Mouse (Mus musculus): ENCODE data around the gene Fbxo30.

Fbxo30 gene

GRCm38 (mm10) chr10:11322316-11322715 is 41.2 kb downstream of the Fbxo30 start:
- no peak for DNase-seq (ENCODE audit: low spot score in 2 of 2)

GRCm38 (mm10) chr10:11323202-11323898 is 42.2 kb downstream of the Fbxo30 start:
- no peak for DNase-seq (ENCODE audit: low spot score in 2 of 2)

- DNase-seq (ENCODE audit: low spot score in 2 of 2) = no peak
Measured at GRCm38 (mm10) chr10:11326526-11326925, 45.4 kb downstream of the Fbxo30 start.

- peak; percentile 46 to 74 for DNase-seq (ENCODE audit: low spot score in 2 of 2)
Measured at GRCm38 (mm10) chr10:11343205-11344141, 62.3 kb downstream of the Fbxo30 start, which contains the start of gene Epm2a. Gene Epm2a, plus strand, starts transcription at chr10:11343404.

- no peak for DNase-seq (ENCODE audit: low spot score in 2 of 2)
Measured at GRCm38 (mm10) chr10:11344536-11345468, 63.7 kb downstream of the Fbxo30 start.
